8 mouse cellular contexts compared by ENCODE assay signal in the genomic region with DNA sequence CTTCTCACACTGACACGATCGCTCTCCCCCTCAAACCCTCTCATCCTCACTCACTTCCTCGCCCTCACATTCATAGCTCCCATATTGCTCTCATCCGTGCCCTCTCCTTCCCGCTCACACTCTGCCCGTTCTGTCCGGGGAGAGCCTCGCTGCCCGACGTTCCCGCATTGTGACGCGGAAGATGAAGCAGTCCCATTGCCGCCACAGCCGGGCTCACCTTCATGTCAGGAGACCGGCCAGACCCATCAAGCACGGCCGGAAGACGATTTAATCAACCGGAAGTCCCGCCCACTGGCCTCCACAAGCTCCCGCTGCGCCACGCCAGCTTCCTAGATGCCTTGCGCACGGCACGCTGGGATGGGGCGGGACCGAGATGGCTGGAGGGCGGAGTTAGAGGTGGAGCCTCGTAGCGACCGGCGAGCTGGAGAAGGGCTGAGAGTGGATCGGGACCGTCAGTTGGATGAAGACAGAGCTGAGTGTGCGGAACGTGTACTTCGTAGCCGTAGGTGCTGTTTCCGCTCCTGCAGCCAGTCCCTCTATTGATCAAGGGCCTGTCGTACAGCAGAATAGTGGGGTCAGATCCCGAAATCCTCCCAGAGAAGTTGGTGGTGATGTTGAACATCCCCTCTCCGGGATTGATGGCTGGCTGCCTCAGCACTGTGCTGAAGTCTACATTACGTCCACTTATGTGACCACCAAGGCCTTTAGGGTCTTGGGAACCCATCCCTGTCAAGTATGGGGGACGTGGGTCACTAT. TPM values are rescaled to one million over a fixed set of nuclear protein-coding genes. Genes with fewer than 3 reads are reported as not detected.
DNase-seq lines count a peak whose midpoint lies in the region; ATAC-seq and TF ChIP-seq lines count a peak whose summit lies in the region.

Gene Chid1, minus strand, starts transcription at position 302 of the 756 bp plus-strand sequence.

- peak; percentile 99 for DNase-seq in brain, embryonic 14.5 days (ENCODE audit: low read depth)
- DNase-seq in kidney, postnatal 0 days (ENCODE audit: low spot score), result peak; percentile 99
- peak; percentile 99 for DNase-seq in liver, embryonic 11.5 days (ENCODE audit: low spot score)
- DNase-seq in naive thymus-derived CD4-positive, alpha-beta T cell, adult 2 months (ENCODE audit: low read depth), result peak; percentile 98

- H3K79me3 ChIP-seq in C2C12 (ENCODE audit: low read depth), result peaks cover 10% of the 10 kb centered on the region

- no peaks in the 10 kb centered on the region for H3K36me3 ChIP-seq in C2C12 (ENCODE audit: control insufficient read depth, insufficient read depth)
- H3K36me3 ChIP-seq in erythroblast, embryonic 14.5 days (ENCODE audit: control insufficient read depth), result peaks cover 18% of the 10 kb centered on the region
- H3K36me3 ChIP-seq in heart, embryonic 12.5 days, result no peaks in the 10 kb centered on the region
- no peaks in the 10 kb centered on the region for H3K36me3 ChIP-seq in kidney, postnatal 0 days (ENCODE audit: insufficient read depth, low read length)
- H3K36me3 ChIP-seq in liver, embryonic 11.5 days (ENCODE audit: control insufficient read depth, insufficient read depth, low read length), result no peaks in the 10 kb centered on the region
- no peaks in the 10 kb centered on the region for H3K36me3 ChIP-seq in stomach, embryonic 14.5 days (ENCODE audit: control insufficient read depth, insufficient read depth, low read length)

- H3K27ac ChIP-seq in heart, embryonic 12.5 days (ENCODE audit: poor library complexity, severe bottlenecking), result peak within 1 kb of the TSS; percentile 86
- peak within 1 kb of the TSS; percentile 77 for H3K27ac ChIP-seq in kidney, postnatal 0 days
- H3K27ac ChIP-seq in liver, embryonic 11.5 days (ENCODE audit: low read depth, low read length), result peak within 1 kb of the TSS; percentile 76
- peak within 1 kb of the TSS; percentile 82 for H3K27ac ChIP-seq in stomach, embryonic 14.5 days (ENCODE audit: low read length)

- H3ac ChIP-seq in C2C12 (ENCODE audit: control insufficient read depth, insufficient read length, low read depth), result peak within 1 kb of the TSS; percentile 72

- H3K4me2 ChIP-seq in heart, embryonic 12.5 days, result peak within 1 kb of the TSS; percentile 94
- peak within 1 kb of the TSS; percentile 88 for H3K4me2 ChIP-seq in kidney, postnatal 0 days (ENCODE audit: low read length)
- peak within 1 kb of the TSS; percentile 91 for H3K4me2 ChIP-seq in liver, embryonic 11.5 days
- peak within 1 kb of the TSS; percentile 91 for H3K4me2 ChIP-seq in stomach, embryonic 14.5 days (replicated peaks; ENCODE audit: low read depth, low read length)

- peak; percentile 97 for ATAC-seq in heart, embryonic 12.5 days (ENCODE audit: insufficient number of reproducible peaks, low FRiP score)
- peak; percentile 93 for ATAC-seq in kidney, postnatal 0 days (replicated peaks; ENCODE audit: low FRiP score, low read depth)
- ATAC-seq in liver, embryonic 11.5 days (replicated peaks; ENCODE audit: low FRiP score), result peak; percentile 96
- ATAC-seq in stomach, embryonic 14.5 days (ENCODE audit: insufficient number of reproducible peaks, insufficient read depth, low FRiP score, low read depth), result peak; percentile 97

- TF ChIP-seq CTCF in C2C12 (IDR thresholded peaks at IDR 0.05; ENCODE audit: control insufficient read depth, insufficient read depth, insufficient read length), result no peak
- TF ChIP-seq CTCF in brain, embryonic 14.5 days (IDR thresholded peaks at IDR 0.05; ENCODE audit: borderline replicate concordance, extremely low read depth, insufficient read depth, insufficient read length), result no peak
- TF ChIP-seq CTCF in kidney, postnatal 0 days (IDR thresholded peaks at IDR 0.05; ENCODE audit: low read depth), result no peak

- H3K4me1 ChIP-seq in erythroblast, embryonic 14.5 days (ENCODE audit: control insufficient read depth), result peaks cover 43% of the 10 kb centered on the region
- peaks cover 27% of the 10 kb centered on the region for H3K4me1 ChIP-seq in heart, embryonic 12.5 days (replicated peaks)
- H3K4me1 ChIP-seq in kidney, postnatal 0 days (replicated peaks; ENCODE audit: insufficient read depth, low read length), result peaks cover 5% of the 10 kb centered on the region; the same call in 1 of the 2 replicates
- H3K4me1 ChIP-seq in liver, embryonic 11.5 days (replicated peaks; ENCODE audit: control insufficient read depth, insufficient read depth, low read length), result peaks cover 24% of the 10 kb centered on the region
- peaks cover 11% of the 10 kb centered on the region for H3K4me1 ChIP-seq in stomach, embryonic 14.5 days (ENCODE audit: control insufficient read depth, insufficient read depth, low read length)

- peaks cover 18% of the 10 kb centered on the region for H3K79me2 ChIP-seq in C2C12 (ENCODE audit: control insufficient read depth, insufficient read depth)

- peak; percentile 49; the same call in 1 of the 2 replicates for TF ChIP-seq POLR2A in brain, embryonic 14.5 days (IDR thresholded peaks at IDR 0.05; ENCODE audit: borderline replicate concordance, extremely low read depth, insufficient read depth, insufficient read length, poor library complexity, severe bottlenecking)

- peak within 1 kb of the TSS; percentile 44 for H3K4me3 ChIP-seq in C2C12 (ENCODE audit: insufficient read depth, poor library complexity, severe bottlenecking)
- peak within 1 kb of the TSS; percentile 93 for H3K4me3 ChIP-seq in erythroblast, embryonic 14.5 days (replicated peaks)
- peak within 1 kb of the TSS; percentile 85 for H3K4me3 ChIP-seq in heart, embryonic 12.5 days
- peak within 1 kb of the TSS; percentile 78 for H3K4me3 ChIP-seq in kidney, postnatal 0 days (replicated peaks; ENCODE audit: low read depth, low read length)
- peak within 1 kb of the TSS; percentile 65 for H3K4me3 ChIP-seq in liver, embryonic 11.5 days (ENCODE audit: low read depth, low read length)
- peak within 1 kb of the TSS; percentile 72 for H3K4me3 ChIP-seq in stomach, embryonic 14.5 days (ENCODE audit: low read depth, low read length)

- H3K27me3 ChIP-seq in C2C12 (ENCODE audit: control insufficient read depth, insufficient read depth, insufficient read length), result no peaks in the 10 kb centered on the region
- peaks cover 4% of the 10 kb centered on the region; the same call in 1 of the 2 replicates for H3K27me3 ChIP-seq in erythroblast, embryonic 14.5 days (ENCODE audit: control insufficient read depth)
- no peaks in the 10 kb centered on the region; the same call in 1 of the 2 replicates for H3K27me3 ChIP-seq in heart, embryonic 12.5 days (replicated peaks)
- H3K27me3 ChIP-seq in kidney, postnatal 0 days (ENCODE audit: insufficient read depth, low read length), result no peaks in the 10 kb centered on the region
- H3K27me3 ChIP-seq in liver, embryonic 11.5 days (replicated peaks; ENCODE audit: control insufficient read depth, insufficient read depth, low read length), result no peaks in the 10 kb centered on the region
- no peaks in the 10 kb centered on the region for H3K27me3 ChIP-seq in stomach, embryonic 14.5 days (ENCODE audit: control insufficient read depth, insufficient read depth, low read length)

- H3K9ac ChIP-seq in heart, embryonic 12.5 days, result peak within 1 kb of the TSS; percentile 90
- H3K9ac ChIP-seq in kidney, postnatal 0 days (ENCODE audit: low read depth, low read length), result peak within 1 kb of the TSS; percentile 72
- H3K9ac ChIP-seq in liver, embryonic 11.5 days (ENCODE audit: low read depth, low read length), result peak within 1 kb of the TSS; percentile 74
- H3K9ac ChIP-seq in stomach, embryonic 14.5 days (replicated peaks; ENCODE audit: low read depth, low read length), result peak within 1 kb of the TSS; percentile 68

- 1% methylated on average over 46 of the region's 46 CpGs for WGBS in heart, embryonic 12.5 days
- 1% methylated on average over 46 of the region's 46 CpGs for WGBS in kidney, postnatal 0 days
- WGBS in liver, embryonic 11.5 days, result under 1% methylated on average over 46 of the region's 46 CpGs
- 2% methylated on average over 46 of the region's 46 CpGs for WGBS in stomach, embryonic 14.5 days

- no peaks in the 10 kb centered on the region for H3K9me3 ChIP-seq in erythroblast, embryonic 14.5 days (ENCODE audit: control insufficient read depth, low read length)
- H3K9me3 ChIP-seq in heart, embryonic 12.5 days (replicated peaks), result no peaks in the 10 kb centered on the region
- H3K9me3 ChIP-seq in kidney, postnatal 0 days (replicated peaks; ENCODE audit: low read length), result no peaks in the 10 kb centered on the region
- H3K9me3 ChIP-seq in liver, embryonic 11.5 days (ENCODE audit: control insufficient read depth, low read length), result no peaks in the 10 kb centered on the region
- no peaks in the 10 kb centered on the region for H3K9me3 ChIP-seq in stomach, embryonic 14.5 days (ENCODE audit: control insufficient read depth, low read depth, low read length)

TF ChIP-seq in C2C12, 6 proteins besides CTCF, POLR2A, EP300 and RAD21:
- TF ChIP-seq USF1 (IDR thresholded peaks at IDR 0.05; ENCODE audit: low read depth), result no peak
- no peak for TF ChIP-seq MYOG (IDR thresholded peaks at IDR 0.05; ENCODE audit: control insufficient read depth, extremely low read depth, insufficient read length)
- TF ChIP-seq MYOD1 (IDR thresholded peaks at IDR 0.05; ENCODE audit: control insufficient read depth, insufficient read length, low read depth), result no peak
- TF ChIP-seq CEBPB (IDR thresholded peaks at IDR 0.05; ENCODE audit: low read depth), result no peak
- peak; percentile 44 for TF ChIP-seq MAX (IDR thresholded peaks at IDR 0.05)

RNA-seq across cellular contexts. Expression of gene Chid1, which starts in this region (rescaled TPM):
- 27.4 TPM for polyA plus RNA-seq in C2C12 (2012; fragmentation: generic; extraction: Trizol)
- 29.4 and 34.8 TPM in 2 replicates for polyA plus RNA-seq in brain, embryonic 14.5 days (2012; rRNA removed)
- 1.7 and 2.6 TPM in 2 replicates for polyA plus RNA-seq in erythroblast, embryonic 14.5 days (2012)
- polyA plus RNA-seq in heart, embryonic 12.5 days (2016; fragmentation: Nextera tagmentation; extraction: Ambion mirVana), result 35.9 and 38.6 TPM in 2 replicates
- polyA plus RNA-seq in kidney, postnatal 0 days (2015; fragmentation: Nextera tagmentation; extraction: Ambion mirVana), result 30.0 and 33.7 TPM in 2 replicates
- polyA plus RNA-seq in liver, embryonic 11.5 days (2014; fragmentation: Nextera tagmentation; extraction: Ambion mirVana), result 39.2 and 48.1 TPM in 2 replicates
- polyA plus RNA-seq in stomach, embryonic 14.5 days (2014; fragmentation: Nextera tagmentation; extraction: Ambion mirVana), result 37.4 and 38.3 TPM in 2 replicates

Comparison
In these comparisons a context has a peak if more than half of its experiments do, and no peak if none do; other contexts are left out.
1. Peak in every context shown above with its lines: DNase-seq, ATAC-seq, H3K4me3 ChIP-seq and H3K27ac ChIP-seq.